Mouse (Mus musculus): ENCODE measurements around the gene Klhl8.

DNA sequence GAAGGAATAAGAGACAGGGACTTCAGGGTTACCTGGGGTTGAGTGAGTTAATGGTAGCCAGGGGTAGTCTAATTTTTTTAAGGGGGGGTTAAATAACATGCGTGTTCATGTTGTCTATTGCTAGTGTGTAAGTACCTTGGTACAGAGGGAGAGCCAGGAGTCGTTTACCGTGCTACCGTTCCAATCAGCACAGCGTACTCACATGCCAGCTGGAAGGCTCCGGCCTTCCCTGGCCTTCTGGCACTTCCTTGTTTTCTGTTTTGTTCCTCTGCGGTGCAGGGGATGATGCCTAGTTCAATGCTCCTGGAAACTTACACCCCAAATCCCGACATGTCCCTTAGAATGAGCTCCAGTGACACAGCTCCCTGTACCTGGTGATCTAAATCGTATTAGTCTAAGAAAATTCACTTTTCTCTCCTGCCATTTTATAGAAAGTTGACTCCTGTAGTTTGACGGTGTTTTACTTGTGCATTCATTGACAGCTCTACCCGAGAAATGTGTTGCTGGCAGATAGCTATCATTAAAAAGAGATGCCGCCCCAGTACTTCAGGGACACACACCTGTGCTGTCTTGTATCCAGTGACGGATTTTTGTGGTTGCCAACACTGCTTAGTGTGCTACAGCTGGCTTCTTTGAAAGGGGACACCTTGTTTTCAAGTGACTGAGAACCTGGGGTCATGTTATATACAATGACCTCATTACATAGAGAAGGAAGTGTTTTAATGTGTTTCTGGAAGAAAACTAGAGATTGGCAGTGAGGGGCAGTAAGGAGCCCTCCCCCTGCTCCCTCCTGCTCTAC lies 89.4 kb downstream of the Klhl8 start:
- no peak for TF ChIP-seq CTCF (IDR thresholded peaks at IDR 0.05; ENCODE audit: control insufficient read depth, insufficient read depth, low read length)
- no peak for TF ChIP-seq POLR2A (IDR thresholded peaks at IDR 0.05; ENCODE audit: borderline replicate concordance, control insufficient read depth, low read depth, low read length)
